Mouse (Mus musculus): ENCODE results near the gene Cdc6.

- TF ChIP-seq CTCF (IDR thresholded peaks at IDR 0.05; ENCODE audit: low read depth) (no peak), EP300 (optimal IDR thresholded peaks at IDR 0.05) (no peak)
Measured at GRCm38 (mm10) chr11:98934367-98934766, 26.8 kb downstream of the Cdc6 start.
